Comparison of ENCODE assay signal across 11 mouse cellular contexts in the genomic region with DNA sequence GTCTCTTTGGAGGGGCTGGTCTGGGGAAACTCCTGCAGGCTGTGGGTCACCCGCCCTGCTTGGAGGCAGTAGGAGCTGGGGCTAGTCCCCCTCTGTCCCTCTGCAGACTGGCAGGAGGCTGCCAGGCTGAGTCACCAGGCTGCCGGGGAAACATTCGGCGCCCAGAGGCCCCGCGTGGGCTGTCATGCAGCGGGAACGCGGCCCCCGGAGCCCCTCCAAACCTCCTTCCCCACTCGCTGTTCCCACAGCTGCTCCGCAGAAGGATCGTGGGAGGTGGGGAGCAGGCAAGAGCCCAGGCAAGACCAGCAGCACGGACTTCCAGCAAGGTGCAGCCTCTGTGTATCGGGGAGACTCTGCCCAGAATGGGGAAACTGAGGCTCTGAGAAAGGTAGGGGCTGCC. TPM values are rescaled to one million over a fixed set of nuclear protein-coding genes. Genes with fewer than 3 reads are reported as not detected.
A peak's percentile ranks its signal among the peaks of the same experiment; 100 is the strongest.
DNase-seq lines count a peak whose midpoint lies in the region; ATAC-seq and TF ChIP-seq lines count a peak whose summit lies in the region.
"Had no signal": no experiment of that assay in that cellular context is flagged by ENCODE, and none has a peak within 500 bp of the region (broad histone marks: within the 10 kb centered on the region; RNA-seq: fewer than 3 reads in every experiment).

No protein-coding gene starts in this region.

- H3K4me1 ChIP-seq in forebrain, embryonic 10.5 days: peaks cover 39% of the 10 kb centered on the region
- no peaks in the 10 kb centered on the region for H3K4me1 ChIP-seq in forebrain, embryonic 11.5 days (replicated peaks; ENCODE audit: control insufficient read depth, insufficient read depth, low read length)
- H3K4me1 ChIP-seq in kidney, postnatal 0 days (replicated peaks; ENCODE audit: insufficient read depth, low read length): peaks cover 5% of the 10 kb centered on the region
- H3K4me1 ChIP-seq in kidney, adult 2 months (ENCODE audit: control insufficient read depth, insufficient read depth, low read length): peaks cover 7% of the 10 kb centered on the region
- H3K4me1 ChIP-seq in stomach, embryonic 16.5 days (ENCODE audit: control insufficient read depth, insufficient read depth, low read length): peaks cover 6% of the 10 kb centered on the region; the same call in 1 of the 2 replicates

- no peaks in the 10 kb centered on the region for H3K36me3 ChIP-seq in forebrain, embryonic 10.5 days (replicated peaks)
- no peaks in the 10 kb centered on the region for H3K36me3 ChIP-seq in forebrain, embryonic 11.5 days (ENCODE audit: control insufficient read depth, insufficient read depth, low read length)
- H3K36me3 ChIP-seq in kidney, postnatal 0 days (ENCODE audit: insufficient read depth, low read length): no peaks in the 10 kb centered on the region
- no peaks in the 10 kb centered on the region for H3K36me3 ChIP-seq in kidney, adult 2 months (ENCODE audit: control insufficient read depth, insufficient read depth, low read length)
- H3K36me3 ChIP-seq in stomach, embryonic 16.5 days (ENCODE audit: control insufficient read depth, insufficient read depth, low read length): no peaks in the 10 kb centered on the region
- H3K36me3 ChIP-seq: hindbrain, embryonic 13.5 days had no signal

- H3K4me3 ChIP-seq in forebrain, embryonic 10.5 days: 0 out of 2 replicates have a peak overlapping the region, but pooled peaks have one; percentile 10
- no peak overlapping the region for H3K4me3 ChIP-seq in forebrain, embryonic 11.5 days (ENCODE audit: low read depth, low read length)
- H3K4me3 ChIP-seq in kidney, postnatal 0 days (replicated peaks; ENCODE audit: low read depth, low read length): no peak overlapping the region
- H3K4me3 ChIP-seq in kidney, adult 2 months (ENCODE audit: insufficient read depth, low read depth, low read length): no peak overlapping the region
- no peak overlapping the region for H3K4me3 ChIP-seq in stomach, embryonic 16.5 days (replicated peaks; ENCODE audit: low read length)
- H3K4me3 ChIP-seq: hindbrain, embryonic 13.5 days; left cerebral cortex, adult 2 months had no signal

- no peaks in the 10 kb centered on the region for H3K27me3 ChIP-seq in forebrain, embryonic 10.5 days (ENCODE audit: poor library complexity, severe bottlenecking)
- no peaks in the 10 kb centered on the region for H3K27me3 ChIP-seq in forebrain, embryonic 11.5 days (ENCODE audit: control insufficient read depth, insufficient read depth, low read length)
- no peaks in the 10 kb centered on the region for H3K27me3 ChIP-seq in kidney, postnatal 0 days (ENCODE audit: insufficient read depth, low read length)
- H3K27me3 ChIP-seq in kidney, adult 2 months (replicated peaks; ENCODE audit: control insufficient read depth, insufficient read depth, low read length): no peaks in the 10 kb centered on the region
- no peaks in the 10 kb centered on the region for H3K27me3 ChIP-seq in stomach, embryonic 16.5 days (ENCODE audit: control insufficient read depth, insufficient read depth, low read length)

- H3K9me3 ChIP-seq in forebrain, embryonic 10.5 days: no peaks in the 10 kb centered on the region
- no peaks in the 10 kb centered on the region for H3K9me3 ChIP-seq in forebrain, embryonic 11.5 days (ENCODE audit: control insufficient read depth, low read length)
- no peaks in the 10 kb centered on the region for H3K9me3 ChIP-seq in kidney, postnatal 0 days (replicated peaks; ENCODE audit: low read length)
- H3K9me3 ChIP-seq in stomach, embryonic 16.5 days (replicated peaks; ENCODE audit: control insufficient read depth, low read length): no peaks in the 10 kb centered on the region
- H3K9me3 ChIP-seq: hindbrain, embryonic 13.5 days had no signal

- no peak for DNase-seq in forebrain, embryonic 10.5 days (ENCODE audit: extremely low spot score, low spot score)
- DNase-seq in forebrain, embryonic 11.5 days (ENCODE audit: low spot score): no peak
- no peak for DNase-seq in kidney, postnatal 0 days (ENCODE audit: low spot score)
- no peak for DNase-seq in kidney, adult 2 months
- DNase-seq in right cerebral cortex, adult 2 months (ENCODE audit: low spot score in 2 of 2): peak; percentile 28 to 33
- no peak for DNase-seq in right cerebral cortex, postnatal 10 days (ENCODE audit: low spot score in 2 of 2)
- no peak for DNase-seq in urinary bladder, postnatal 14 days (ENCODE audit: low spot score)

- 74% methylated on average over 15 of the region's 15 CpGs for WGBS in forebrain, embryonic 10.5 days
- 70% methylated on average over 15 of the region's 15 CpGs for WGBS in forebrain, embryonic 11.5 days
- WGBS in kidney, postnatal 0 days: 48% methylated on average over 15 of the region's 15 CpGs
- WGBS in kidney, adult 2 months: 49% methylated on average over 15 of the region's 15 CpGs
- WGBS in stomach, embryonic 16.5 days: 48% methylated on average over 15 of the region's 15 CpGs

- no peak overlapping the region for H3K9ac ChIP-seq in forebrain, embryonic 11.5 days (ENCODE audit: low read length)
- 0 out of 2 replicates have a peak overlapping the region, but pooled peaks have one; percentile 3 for H3K9ac ChIP-seq in kidney, postnatal 0 days (ENCODE audit: low read depth, low read length)
- H3K9ac ChIP-seq in stomach, embryonic 16.5 days (ENCODE audit: low read length): peak overlapping the region; percentile 43; the same call in 1 of the 2 replicates
- H3K9ac ChIP-seq: hindbrain, embryonic 13.5 days had no signal

- H3K27ac ChIP-seq in forebrain, embryonic 10.5 days: peak overlapping the region; percentile 72
- no peak overlapping the region for H3K27ac ChIP-seq in forebrain, embryonic 11.5 days (ENCODE audit: low read depth, low read length)
- no peak overlapping the region for H3K27ac ChIP-seq in kidney, postnatal 0 days
- no peak overlapping the region for H3K27ac ChIP-seq in kidney, adult 2 months (ENCODE audit: insufficient read depth, low read depth, low read length)
- no peak overlapping the region for H3K27ac ChIP-seq in stomach, embryonic 16.5 days (ENCODE audit: low read length)
- H3K27ac ChIP-seq: hindbrain, embryonic 13.5 days; left cerebral cortex, adult 2 months had no signal

- no peak for TF ChIP-seq CTCF in kidney, postnatal 0 days (IDR thresholded peaks at IDR 0.05; ENCODE audit: low read depth)
- no peak for TF ChIP-seq CTCF in kidney, adult 2 months (conservative IDR thresholded peaks at IDR 0.05; ENCODE audit: insufficient read depth, insufficient read length, low read depth, low read length)

- no peak for TF ChIP-seq POLR2A in kidney, adult 2 months (IDR thresholded peaks at IDR 0.05; ENCODE audit: low read depth, low read length)

- H3K4me2 ChIP-seq in forebrain, embryonic 11.5 days (ENCODE audit: low read depth, low read length, severe bottlenecking): no peak overlapping the region
- no peak overlapping the region for H3K4me2 ChIP-seq in kidney, postnatal 0 days (ENCODE audit: low read length)
- H3K4me2 ChIP-seq in stomach, embryonic 16.5 days (ENCODE audit: low read depth, low read length): no peak overlapping the region
- H3K4me2 ChIP-seq: hindbrain, embryonic 13.5 days had no signal

- ATAC-seq in forebrain, embryonic 11.5 days (replicated peaks; ENCODE audit: low FRiP score): no peak
- no peak for ATAC-seq in kidney, postnatal 0 days (replicated peaks; ENCODE audit: low FRiP score, low read depth)
- ATAC-seq in stomach, embryonic 16.5 days (ENCODE audit: insufficient read depth, low FRiP score): no peak
- ATAC-seq: forebrain, embryonic 16.5 days had no signal

RNA-seq across cellular contexts. Expression of a gene that starts 4.5 kb away (rescaled TPM):
- 115 and 120 TPM in 2 replicates for polyA plus RNA-seq in forebrain, embryonic 10.5 days (2016; fragmentation: Nextera tagmentation; extraction: Ambion mirVana)
- polyA plus RNA-seq in forebrain, embryonic 11.5 days (2014; fragmentation: Nextera tagmentation; extraction: Ambion mirVana): 87.6 and 91.4 TPM in 2 replicates
- polyA plus RNA-seq in kidney, postnatal 0 days (2015; fragmentation: Nextera tagmentation; extraction: Ambion mirVana): 48.9 and 50.0 TPM in 2 replicates
- polyA plus RNA-seq in kidney, adult 2 months (2012; rRNA removed): 22.4 and 23.7 TPM in 2 replicates
- 27.3 and 32.5 TPM in 2 replicates for polyA plus RNA-seq in stomach, embryonic 16.5 days (2015; fragmentation: Nextera tagmentation; extraction: Ambion mirVana)

RNA-seq across cellular contexts. Expression of a gene that starts 24.1 kb away (rescaled TPM):
- polyA plus RNA-seq in forebrain, embryonic 10.5 days (2016; fragmentation: Nextera tagmentation; extraction: Ambion mirVana): 54.9 and 57.2 TPM in 2 replicates
- polyA plus RNA-seq in forebrain, embryonic 11.5 days (2014; fragmentation: Nextera tagmentation; extraction: Ambion mirVana): 54.4 and 61.5 TPM in 2 replicates
- polyA plus RNA-seq in kidney, postnatal 0 days (2015; fragmentation: Nextera tagmentation; extraction: Ambion mirVana): 41.0 and 43.0 TPM in 2 replicates
- 38.8 and 42.0 TPM in 2 replicates for polyA plus RNA-seq in kidney, adult 2 months (2012; rRNA removed)
- polyA plus RNA-seq in stomach, embryonic 16.5 days (2015; fragmentation: Nextera tagmentation; extraction: Ambion mirVana): 48.8 and 50.4 TPM in 2 replicates

RNA-seq across cellular contexts. Expression of a gene that starts 24.1 kb away (rescaled TPM):
- polyA plus RNA-seq in forebrain, embryonic 10.5 days (2016; fragmentation: Nextera tagmentation; extraction: Ambion mirVana): 286 and 300 TPM in 2 replicates
- polyA plus RNA-seq in forebrain, embryonic 11.5 days (2014; fragmentation: Nextera tagmentation; extraction: Ambion mirVana): 220 and 268 TPM in 2 replicates
- polyA plus RNA-seq in kidney, postnatal 0 days (2015; fragmentation: Nextera tagmentation; extraction: Ambion mirVana): 309 and 334 TPM in 2 replicates
- polyA plus RNA-seq in kidney, adult 2 months (2012; rRNA removed): 277 and 300 TPM in 2 replicates
- polyA plus RNA-seq in stomach, embryonic 16.5 days (2015; fragmentation: Nextera tagmentation; extraction: Ambion mirVana): 354 and 410 TPM in 2 replicates

RNA-seq across cellular contexts. Expression of a gene that starts 37.4 kb away (rescaled TPM):
- 4.1 and 4.5 TPM in 2 replicates for polyA plus RNA-seq in forebrain, embryonic 10.5 days (2016; fragmentation: Nextera tagmentation; extraction: Ambion mirVana)
- polyA plus RNA-seq in forebrain, embryonic 11.5 days (2014; fragmentation: Nextera tagmentation; extraction: Ambion mirVana): 10.6 and 11.0 TPM in 2 replicates
- polyA plus RNA-seq in kidney, postnatal 0 days (2015; fragmentation: Nextera tagmentation; extraction: Ambion mirVana): 1.9 and 2.1 TPM in 2 replicates
- polyA plus RNA-seq in kidney, adult 2 months (2012; rRNA removed): 0.58 and 0.66 TPM in 2 replicates
- polyA plus RNA-seq in stomach, embryonic 16.5 days (2015; fragmentation: Nextera tagmentation; extraction: Ambion mirVana): 3.8 and 4.1 TPM in 2 replicates

RNA-seq across cellular contexts. Expression of a gene that starts 43.9 kb away (rescaled TPM):
- 29.4 and 32.7 TPM in 2 replicates for polyA plus RNA-seq in forebrain, embryonic 10.5 days (2016; fragmentation: Nextera tagmentation; extraction: Ambion mirVana)
- polyA plus RNA-seq in forebrain, embryonic 11.5 days (2014; fragmentation: Nextera tagmentation; extraction: Ambion mirVana): 31.2 and 35.7 TPM in 2 replicates
- polyA plus RNA-seq in kidney, postnatal 0 days (2015; fragmentation: Nextera tagmentation; extraction: Ambion mirVana): 14.1 and 16.7 TPM in 2 replicates
- polyA plus RNA-seq in kidney, adult 2 months (2012; rRNA removed): 14.2 and 14.4 TPM in 2 replicates
- 25.3 and 27.0 TPM in 2 replicates for polyA plus RNA-seq in stomach, embryonic 16.5 days (2015; fragmentation: Nextera tagmentation; extraction: Ambion mirVana)

Comparison
In these comparisons a context has a peak if more than half of its experiments do, and no peak if none do; other contexts are left out.
1. DNase-seq: peak in right cerebral cortex, adult 2 months (2 of 2); none in forebrain, embryonic 10.5 days (single experiment), forebrain, embryonic 11.5 days (single experiment), kidney, postnatal 0 days (single experiment), kidney, adult 2 months (single experiment), right cerebral cortex, postnatal 10 days (0 of 2) and urinary bladder, postnatal 14 days (single experiment).